Mouse (Mus musculus): ENCODE data around the gene Ube2e3. TPM values are rescaled to one million over a fixed set of nuclear protein-coding genes. Genes with fewer than 3 reads are reported as not detected.

The Ube2e3 gene
- total RNA-seq, 2 experiments from 2014 or later, result 167 to 185 TPM

- intact Hi-C loops (cut with DNase I), result loop anchor here (2.0 to 5.0 kb wide), 2 partner anchors 296 to 537 kb away; partner anchors contain the start of gene Itga4
- no peak for DNase-seq (ENCODE audit: extremely low spot score in 1 of 2, low spot score in 2 of 2)
These were observed 93.7 kb downstream of the Ube2e3 start for GRCm38 (mm10) chr2:78961580-78961979.

GRCm38 (mm10) chr2:78964995-78965394, 97.1 kb downstream of the Ube2e3 start:
- DNase-seq (ENCODE audit: extremely low spot score in 1 of 2, low spot score in 2 of 2), result no peak
- intact Hi-C loops (cut with DNase I), result loop anchor here (5.0 kb wide), 1 partner anchor 292 kb away; the partner anchor contains the start of gene Itga4

- DNase-seq (ENCODE audit: extremely low spot score in 1 of 2, low spot score in 2 of 2), result no peak
- intact Hi-C loops (cut with DNase I), result no loop called here
These were observed 97.5 kb downstream of the Ube2e3 start for GRCm38 (mm10) chr2:78965396-78965795.

- no peak for DNase-seq (ENCODE audit: extremely low spot score in 1 of 2, low spot score in 2 of 2)
- intact Hi-C loops (cut with DNase I), result no loop called here
These were observed 102.2 kb downstream of the Ube2e3 start for GRCm38 (mm10) chr2:78970088-78970487.

Measured in left cerebral cortex, postnatal 10 days (tissue).